Mouse (Mus musculus) urinary bladder, postnatal 14 days (tissue): Measurements from ENCODE around the gene Smim11.

Experiments
- DNase-seq: peaks from one replicate; pipeline ENCODE4 v3.0.0; 2021; ENCODE audit warnings: low spot score

Smim11 gene

DNA sequence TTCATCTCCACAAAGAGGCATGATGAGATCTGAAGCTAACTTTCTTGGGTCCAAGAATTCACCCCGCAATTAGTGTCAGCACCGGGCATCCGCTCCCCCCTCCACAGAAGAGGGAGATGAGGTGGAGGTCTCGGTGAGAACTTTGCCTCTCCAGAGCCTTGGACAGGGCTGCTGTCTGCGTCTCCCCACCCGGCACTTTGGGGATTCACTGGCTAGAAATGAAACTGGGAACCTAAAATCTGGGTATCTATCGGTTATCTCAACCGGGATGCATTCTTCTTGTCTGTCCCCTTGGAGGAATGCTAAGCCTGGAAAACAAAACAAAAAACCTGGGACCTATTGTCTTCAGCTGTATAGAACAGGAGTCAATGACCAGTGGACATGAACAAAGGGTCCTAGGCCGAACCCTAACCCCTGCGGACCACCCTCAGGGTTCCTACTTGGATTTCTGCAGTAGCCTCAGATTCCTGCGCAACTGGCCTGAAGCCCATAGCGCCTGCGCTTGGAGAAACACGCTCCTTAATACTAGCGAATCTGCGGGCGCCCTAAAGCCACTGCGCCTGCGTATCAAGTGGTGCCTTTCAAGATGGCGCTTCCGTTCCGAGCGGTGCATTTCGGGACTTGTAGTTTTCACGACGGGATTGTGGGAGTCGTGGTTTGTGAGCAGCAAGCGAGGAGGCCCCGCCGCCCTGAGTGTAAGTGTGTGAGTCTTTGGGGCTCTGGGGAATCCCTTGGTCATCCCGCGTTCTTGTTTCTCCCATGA is at the start of gene Smim11:
Gene Smim11 (plus strand): TSS at position 638 of the 763 bp plus-strand sequence.
- DNase-seq = peak; percentile 95

- DNase-seq = no peak
Measured at GRCm38 (mm10) chr16:92254316-92254715, 46.8 kb upstream of the Smim11 start.

GRCm38 (mm10) chr16:92267861-92268260 is 33.2 kb upstream of the Smim11 start:
- DNase-seq = peak; percentile 21

DNA sequence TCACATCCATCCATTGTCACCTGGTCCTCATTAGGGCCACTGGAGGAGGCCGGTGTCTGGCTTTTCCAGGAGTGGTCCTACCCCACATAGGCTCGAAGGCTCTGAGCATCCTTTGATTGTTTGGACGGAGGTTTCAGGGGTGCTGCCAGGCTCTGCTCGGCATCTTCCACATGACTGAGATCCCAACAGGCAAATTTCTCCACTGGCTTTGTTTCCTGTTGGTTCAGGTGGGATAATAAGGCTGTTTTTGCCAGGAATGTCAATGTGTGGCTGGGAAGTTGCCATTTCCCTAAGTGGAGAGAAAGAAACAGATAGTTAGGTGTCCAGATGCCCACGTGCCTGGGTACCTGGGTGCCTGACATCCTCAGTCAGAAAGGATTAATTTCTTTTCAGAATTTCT is 26.6 kb upstream of the Smim11 start:
- no peak for DNase-seq

GRCm38 (mm10) chr16:92275526-92275925 is 25.6 kb upstream of the Smim11 start:
- DNase-seq = no peak

DNA sequence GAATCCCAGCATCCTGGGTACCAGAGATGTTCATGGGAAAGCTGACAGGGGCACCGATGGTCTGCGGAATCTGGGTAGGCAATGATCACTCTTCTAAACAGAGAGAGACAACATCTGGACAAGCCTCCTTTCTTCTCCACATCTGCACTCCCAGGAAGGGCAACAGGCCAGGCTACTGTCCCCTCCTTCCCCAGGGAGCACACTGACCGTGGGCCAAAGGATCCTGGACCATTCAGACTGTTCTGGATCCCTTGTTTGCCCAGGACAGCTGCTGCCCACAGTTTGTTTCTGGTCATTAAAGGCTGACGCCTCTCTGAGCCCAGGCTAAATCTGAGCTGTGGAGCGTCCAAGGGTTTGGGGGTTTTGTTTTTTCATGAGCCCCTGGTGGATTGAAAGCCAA is 18.4 kb upstream of the Smim11 start:
- DNase-seq = no peak

DNA sequence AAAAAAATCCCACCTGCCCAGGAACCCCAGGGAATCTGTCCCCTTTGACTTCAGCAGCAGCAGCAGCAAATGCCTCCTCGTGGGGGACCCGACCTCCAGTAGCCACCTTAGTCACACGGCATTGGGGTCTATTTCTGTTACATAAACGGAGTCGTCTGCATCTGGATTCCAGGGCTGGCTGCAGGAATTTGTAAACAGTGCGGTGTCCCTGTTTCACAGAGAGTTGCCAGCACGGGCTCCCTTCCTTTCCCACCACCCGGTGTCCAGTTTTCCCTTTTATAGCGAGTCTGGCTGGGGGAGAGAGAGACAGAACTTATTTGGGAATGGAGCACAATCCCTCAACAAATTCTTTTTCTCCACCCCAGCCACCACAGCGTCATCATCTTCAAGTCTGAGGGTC is 16.0 kb upstream of the Smim11 start:
- DNase-seq = no peak

GRCm38 (mm10) chr16:92286609-92287008 is 14.5 kb upstream of the Smim11 start:
- DNase-seq = peak; percentile 90

DNA sequence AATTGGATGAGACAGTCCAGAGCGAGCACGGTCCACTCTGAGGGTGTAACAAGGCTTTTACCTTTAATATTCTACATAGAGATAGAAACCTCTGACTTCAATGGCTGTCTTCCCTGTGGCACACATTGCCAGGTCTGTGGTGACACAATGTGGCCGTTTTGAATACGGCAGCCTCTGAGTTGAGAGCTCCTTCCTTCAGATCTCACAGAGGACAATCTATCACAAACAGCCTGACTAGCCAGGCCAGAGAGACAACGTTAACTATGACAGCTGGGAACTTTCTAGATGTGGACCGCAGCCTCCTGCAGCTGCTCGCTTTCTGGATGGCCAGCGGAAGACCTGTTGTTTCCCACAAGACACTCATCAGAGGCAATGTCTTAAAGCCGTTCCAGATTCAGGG is 12.3 kb upstream of the Smim11 start:
- no peak for DNase-seq

DNA sequence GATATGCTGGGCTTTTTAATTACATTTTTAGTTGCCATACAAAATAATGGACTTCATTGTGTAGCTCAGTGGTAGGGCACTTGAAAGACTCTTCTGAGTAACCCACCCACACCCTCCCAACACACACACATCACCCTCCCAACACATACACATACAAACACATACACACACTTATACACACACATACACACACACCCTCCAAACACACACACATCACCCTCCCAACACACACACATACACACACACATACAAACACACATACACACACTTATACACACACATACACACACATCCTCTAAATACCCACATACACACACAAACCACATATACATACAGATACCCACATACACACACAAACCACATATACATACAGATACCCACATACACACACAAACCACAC is 11.0 kb upstream of the Smim11 start:
- DNase-seq = no peak

DNA sequence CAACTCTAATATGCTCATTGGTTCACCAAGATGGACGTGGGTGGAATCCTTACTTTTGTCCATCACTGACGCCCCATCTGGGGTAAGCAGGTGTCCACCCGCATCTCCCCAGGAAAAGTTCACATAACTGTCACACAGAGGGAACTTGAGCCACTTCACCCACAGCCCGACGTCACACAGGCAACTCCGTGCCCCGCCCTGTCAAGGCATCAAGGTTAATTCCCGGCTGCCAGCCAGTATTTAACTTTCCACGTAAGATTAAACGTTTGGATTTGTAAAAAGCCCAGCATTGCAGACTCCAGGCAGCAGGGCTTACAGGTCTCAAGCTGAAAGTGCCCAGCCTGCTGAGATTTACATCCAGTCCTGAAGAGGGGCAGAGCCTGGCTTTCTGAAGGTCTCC is 9.0 kb upstream of the Smim11 start, which contains the start of gene Kcne2:
Gene Kcne2 (plus strand): TSS at position 289 of the 400 bp plus-strand sequence.
- no peak for DNase-seq

- DNase-seq = no peak
Measured at GRCm38 (mm10) chr16:92294267-92294970, 6.7 kb upstream of the Smim11 start.

- DNase-seq = no peak
Measured at GRCm38 (mm10) chr16:92295328-92295727, 5.8 kb upstream of the Smim11 start.

DNA sequence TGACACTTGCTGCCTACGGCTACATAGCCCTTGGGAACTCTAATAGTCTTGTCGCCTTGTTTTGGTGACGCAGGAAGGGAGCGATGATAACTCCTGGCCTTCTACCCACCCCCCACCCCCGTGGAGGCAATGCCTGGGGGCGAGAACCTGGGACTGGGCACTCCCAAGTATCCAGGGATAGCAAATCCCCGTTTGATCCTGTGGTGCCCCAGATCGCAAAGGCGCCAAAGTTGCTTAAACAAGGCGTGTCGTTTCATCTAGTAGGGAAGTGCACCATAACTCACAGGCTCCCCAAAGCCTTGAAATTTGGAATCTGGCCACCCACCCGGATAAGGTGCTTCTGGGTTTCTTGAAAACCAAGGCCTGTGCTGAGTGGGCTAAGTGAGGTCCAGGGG is 323 bp downstream of the Smim11 start:
- peak; percentile 21 for DNase-seq

GRCm38 (mm10) chr16:92301989-92302388 is 903 bp downstream of the Smim11 start:
- DNase-seq = no peak

DNA sequence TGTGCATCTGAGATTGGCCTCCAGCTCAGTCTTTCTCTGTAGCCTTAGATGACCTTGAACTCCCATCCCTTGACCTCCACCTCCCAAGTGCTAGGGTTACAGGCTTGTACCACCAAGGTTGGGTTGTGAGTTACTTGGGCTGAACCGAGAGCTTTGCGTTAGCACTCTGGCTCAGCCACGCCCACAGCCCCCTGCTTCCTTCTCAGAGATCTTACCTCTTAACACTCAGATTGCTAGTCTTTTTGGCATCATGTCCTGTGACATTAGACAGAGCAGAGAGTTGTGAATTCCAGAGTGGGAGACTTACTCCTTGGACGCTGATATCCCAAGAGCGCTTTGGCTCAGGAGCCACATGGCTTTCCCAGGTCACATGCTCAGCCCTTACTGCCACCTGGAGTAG is 1.4 kb downstream of the Smim11 start:
- DNase-seq = no peak

DNA sequence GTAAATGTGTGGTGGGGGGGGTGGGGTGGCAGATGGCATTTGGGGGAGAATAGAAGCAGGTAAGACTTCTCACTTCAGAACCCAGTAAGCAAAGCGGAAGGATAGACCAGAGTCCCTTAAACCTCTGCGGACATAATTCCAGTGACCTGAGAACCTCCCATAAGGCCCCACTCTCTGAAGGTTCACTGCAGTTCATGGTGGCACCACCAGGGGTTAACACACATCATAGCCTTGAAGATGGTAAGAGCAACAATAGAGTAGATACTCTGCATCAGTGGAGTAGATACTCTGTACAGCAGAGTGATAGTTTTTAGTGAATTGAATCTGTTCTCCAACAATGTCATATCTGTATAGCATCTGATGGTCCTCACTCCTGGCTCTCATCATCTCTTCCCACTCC is 4.4 kb downstream of the Smim11 start:
- no peak for DNase-seq

DNA sequence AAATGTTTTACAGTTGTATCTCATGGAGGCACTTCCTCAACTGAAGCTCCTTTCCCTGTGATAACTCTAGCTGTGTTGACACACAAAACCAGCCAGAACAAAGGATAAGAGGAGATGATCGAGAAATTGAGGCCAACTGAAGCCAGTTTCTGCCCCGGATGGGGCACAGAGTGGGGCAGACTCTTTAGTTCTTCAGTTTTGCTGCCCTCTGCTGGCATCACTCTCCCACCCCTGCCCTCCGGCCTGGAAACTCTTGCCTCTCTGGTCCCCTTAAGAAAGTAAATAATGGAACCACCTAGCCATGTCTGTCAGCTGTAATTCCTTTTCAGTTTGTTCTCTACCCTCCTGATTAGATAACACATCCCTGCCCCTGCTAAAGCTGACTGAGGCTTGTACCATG is 6.9 kb downstream of the Smim11 start:
- no peak for DNase-seq

- DNase-seq = no peak
Measured at GRCm38 (mm10) chr16:92309126-92309525, 8.0 kb downstream of the Smim11 start.

DNA sequence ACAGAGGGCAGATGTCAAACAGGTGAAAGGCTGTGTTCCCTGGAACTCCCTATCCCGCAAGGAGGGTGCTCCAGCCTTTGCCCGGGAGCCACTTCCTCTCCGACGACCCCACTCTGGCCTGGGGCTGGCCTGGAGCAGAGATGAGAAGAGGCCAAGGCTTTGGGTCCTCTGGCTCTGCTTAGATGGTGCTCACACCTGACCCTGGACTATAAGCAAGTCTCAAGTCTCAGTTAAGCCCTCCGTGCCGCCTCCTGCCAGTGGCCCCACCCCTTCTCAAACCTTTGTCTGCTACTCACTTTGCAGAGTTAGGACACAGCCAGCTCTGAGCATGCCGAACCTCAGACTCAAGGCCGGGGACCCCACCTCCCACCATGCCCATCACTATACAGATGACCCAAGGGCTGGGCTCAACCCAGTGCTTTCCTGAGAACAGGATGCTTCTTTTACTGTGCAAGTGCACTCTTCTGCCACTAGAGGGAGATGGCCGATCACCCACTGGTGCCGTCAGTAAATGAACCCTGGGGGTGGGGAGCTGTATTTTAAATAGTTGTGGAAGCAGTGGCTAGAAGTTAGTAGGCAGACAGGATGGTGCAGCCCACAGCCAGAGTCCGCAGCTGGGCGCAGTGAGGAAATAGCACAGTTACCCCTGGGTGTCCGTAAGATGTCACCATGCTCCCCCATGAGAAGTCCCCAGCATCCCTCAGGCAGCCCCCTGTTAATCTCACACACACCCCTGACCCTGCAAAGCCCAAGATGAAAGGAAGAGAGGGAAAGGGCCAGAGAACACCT is 13.1 kb downstream of the Smim11 start:
- peak; percentile 20 for DNase-seq

DNA sequence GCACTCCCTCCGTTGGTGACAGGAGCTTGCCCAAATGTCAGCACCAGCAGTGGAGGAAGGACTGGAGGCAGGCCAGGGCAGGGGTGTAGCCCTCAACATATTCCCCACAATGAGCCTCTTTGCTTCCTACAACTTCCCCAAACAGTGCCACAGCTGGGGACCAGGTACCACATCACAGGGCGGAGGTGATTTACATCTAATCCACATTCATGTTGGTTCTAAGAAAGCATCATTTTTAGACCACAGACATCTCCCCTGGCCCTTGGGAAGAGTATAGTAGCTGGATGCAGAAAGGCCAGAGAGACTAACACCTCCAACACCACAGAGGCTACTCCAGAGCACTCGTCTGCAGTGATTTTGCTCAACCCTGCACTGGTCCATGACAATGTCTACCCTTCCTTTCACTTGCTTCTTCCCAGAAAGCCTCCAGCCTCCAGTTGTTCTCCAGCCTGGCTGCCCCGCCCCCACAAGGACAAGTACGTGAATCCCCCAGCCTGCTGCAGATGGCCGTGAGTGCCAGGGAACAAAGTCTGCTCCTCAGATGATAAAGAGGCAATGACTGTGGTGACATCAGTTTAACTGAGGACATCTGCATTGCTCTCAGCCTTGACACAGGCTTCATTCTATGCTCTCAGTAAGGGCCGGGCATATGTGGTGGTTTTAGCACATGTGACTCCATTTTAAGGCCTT is 15.1 kb downstream of the Smim11 start:
- DNase-seq = no peak
